Mouse (Mus musculus) MEL (cell line): ENCODE data around the gene Cfhr1.

Source experiments
- CTCF ChIP-seq, 3 experiments: IDR thresholded peaks in 2 of 3; conservative IDR thresholded peaks in 1 of 3; 2 replicates each; pipeline ENCODE4 v1.5.1; 2011 to 2012; ENCODE audit warnings: low read length in 3 of 3, low read depth in 2 of 3, mild to moderate bottlenecking in 2 of 3, improper control_type of control experiment in 1 of 3, inconsistent platforms in 1 of 3, mixed read lengths in 1 of 3, moderate library complexity in 1 of 3; ENCODE audit not compliant: control insufficient read depth in 1 of 3, insufficient read depth in 1 of 3, poor library complexity in 1 of 3, severe bottlenecking in 1 of 3
- GABPA ChIP-seq: IDR thresholded peaks from 2 replicates; pipeline ENCODE4 v1.6.1; 2012; ENCODE audit warnings: low read depth, mild to moderate bottlenecking, inconsistent platforms, low read length, improper control_type of control experiment, moderate library complexity
- GATA1 ChIP-seq: IDR thresholded peaks from 2 replicates; pipeline ENCODE4 v1.6.1; 2011; ENCODE audit warnings: low read depth, low read length, improper control_type of control experiment
- MAX ChIP-seq: IDR thresholded peaks from 2 replicates; pipeline ENCODE4 v1.6.1; 2011; ENCODE audit warnings: low read length, improper control_type of control experiment
- MEF2A ChIP-seq: IDR thresholded peaks from 2 replicates; pipeline ENCODE4 v1.6.1; 2014; ENCODE audit warnings: low read depth, mild to moderate bottlenecking, inconsistent platforms, low read length, improper control_type of control experiment; ENCODE audit not compliant: poor library complexity, insufficient replicate concordance, severe bottlenecking; ENCODE audit errors: extremely low read depth
- NRF1 ChIP-seq: IDR thresholded peaks from 2 replicates; pipeline ENCODE4 v1.6.1; 2014; ENCODE audit warnings: low read depth, mild to moderate bottlenecking, inconsistent platforms, low read length, improper control_type of control experiment, moderate library complexity; ENCODE audit not compliant: poor library complexity, insufficient read depth, severe bottlenecking
- POLR2AphosphoS2 ChIP-seq: IDR thresholded peaks from 2 replicates; pipeline ENCODE4 v1.6.1; 2011; ENCODE audit warnings: low read length, improper control_type of control experiment
- POLR2AphosphoS5 ChIP-seq: IDR thresholded peaks from 2 replicates; pipeline ENCODE4 v1.6.1; 2012; ENCODE audit warnings: low read depth, borderline replicate concordance, mild to moderate bottlenecking, inconsistent platforms, low read length, moderate library complexity, mixed read lengths
- RAD21 ChIP-seq: IDR thresholded peaks from 2 replicates; pipeline ENCODE4 v1.6.1; 2011; ENCODE audit warnings: mild to moderate bottlenecking, low read depth, low read length, improper control_type of control experiment
- TBP ChIP-seq: IDR thresholded peaks from 2 replicates; pipeline ENCODE4 v1.8.0; 2011; ENCODE audit warnings: low read depth, low read length, improper control_type of control experiment
- USF1 ChIP-seq: IDR thresholded peaks from 2 replicates; pipeline ENCODE4 v1.6.1; 2014; ENCODE audit warnings: low read depth, mild to moderate bottlenecking, inconsistent platforms, low read length, improper control_type of control experiment, moderate library complexity
- ZKSCAN1 ChIP-seq: IDR thresholded peaks from 2 replicates; pipeline ENCODE4 v1.6.1; 2012; ENCODE audit warnings: low read depth, mild to moderate bottlenecking, inconsistent platforms, low read length, improper control_type of control experiment, moderate library complexity
- ZMIZ1 ChIP-seq: IDR thresholded peaks from 2 replicates; pipeline ENCODE4 v1.6.1; 2012; ENCODE audit warnings: low read depth, mild to moderate bottlenecking, inconsistent platforms, low read length, improper control_type of control experiment, moderate library complexity

GRCm38 (mm10) chr1:139501258-139501752, 58.8 kb downstream of the Cfhr1 start, which contains the start of gene F13b:
- no peak for TF ChIP-seq CTCF (IDR thresholded peaks at IDR 0.05 in 2 of 3, conservative IDR thresholded peaks at IDR 0.05 in 1 of 3; ENCODE audit: control insufficient read depth in 1 of 3, insufficient read depth in 1 of 3, low read depth in 2 of 3, low read length in 3 of 3, poor library complexity in 1 of 3, severe bottlenecking in 1 of 3)
- TF ChIP-seq MAX = no peak
- no peak for TF ChIP-seq GABPA
- TF ChIP-seq ZKSCAN1 = no peak
- no peak for TF ChIP-seq POLR2AphosphoS5
- no peak for TF ChIP-seq GATA1
- TF ChIP-seq ZMIZ1 = no peak
- no peak for TF ChIP-seq POLR2AphosphoS2
- no peak for TF ChIP-seq MEF2A
- TF ChIP-seq NRF1 = no peak
- TF ChIP-seq RAD21 = no peak
- no peak for TF ChIP-seq TBP
- no peak for TF ChIP-seq USF1
